8 mouse cellular contexts compared by ENCODE assay signal in genomic region chr14:87451645-87452443, GRCm38 (mm10). TPM values are rescaled to one million over a fixed set of nuclear protein-coding genes. Genes with fewer than 3 reads are reported as not detected.
A peak's percentile ranks its signal among the peaks of the same experiment; 100 is the strongest.
DNase-seq lines count a peak whose midpoint lies in the region; ATAC-seq and TF ChIP-seq lines count a peak whose summit lies in the region.

No protein-coding gene starts in this region.

- no peaks in the 10 kb centered on the region for H3K9me3 ChIP-seq in embryonic facial prominence, embryonic 14.5 days (ENCODE audit: control insufficient read depth, low read length)
- no peaks in the 10 kb centered on the region; the same call in 1 of the 2 replicates for H3K9me3 ChIP-seq in liver, embryonic 14.5 days (ENCODE audit: control insufficient read depth, low read length)
- H3K9me3 ChIP-seq in neural tube, embryonic 11.5 days (ENCODE audit: control insufficient read depth, low read length), result no peaks in the 10 kb centered on the region

- WGBS in embryonic facial prominence, embryonic 14.5 days, result 4% methylated on average over 7 of the region's 7 CpGs
- WGBS in liver, embryonic 14.5 days (ENCODE audit: insufficient replicate concordance), result 9% methylated on average over 7 of the region's 7 CpGs
- WGBS in neural tube, embryonic 11.5 days, result 16% methylated on average over 7 of the region's 7 CpGs

- no peak overlapping the region for H3K4me3 ChIP-seq in embryonic facial prominence, embryonic 14.5 days (ENCODE audit: low read depth, low read length)
- H3K4me3 ChIP-seq in liver, embryonic 14.5 days (ENCODE audit: insufficient read depth in 1 of 2, low read depth in 2 of 2, low read length in 2 of 2), result no peak overlapping the region
- no peak overlapping the region for H3K4me3 ChIP-seq in neural tube, embryonic 11.5 days (ENCODE audit: low read depth, low read length)

- no peak overlapping the region for H3K9ac ChIP-seq in embryonic facial prominence, embryonic 14.5 days (ENCODE audit: low read depth, low read length)
- no peak overlapping the region for H3K9ac ChIP-seq in liver, embryonic 14.5 days (replicated peaks)
- H3K9ac ChIP-seq in neural tube, embryonic 11.5 days (ENCODE audit: low read length), result no peak overlapping the region

- ATAC-seq in embryonic facial prominence, embryonic 14.5 days (ENCODE audit: low read depth), result peak; percentile 84
- ATAC-seq in liver, embryonic 14.5 days (ENCODE audit: insufficient read depth), result peak; percentile 43; the same call in 1 of the 2 replicates
- ATAC-seq in neural tube, embryonic 11.5 days (ENCODE audit: insufficient read depth, low FRiP score, low TSS enrichment), result peak; percentile 81

- no peaks in the 10 kb centered on the region for H3K4me1 ChIP-seq in embryonic facial prominence, embryonic 14.5 days (ENCODE audit: control insufficient read depth, insufficient read depth, low read length)
- peaks cover 0 to 2% of the 10 kb centered on the region in 2 experiments; a peak in 1 of 4 replicates for H3K4me1 ChIP-seq in liver, embryonic 14.5 days (replicated peaks; ENCODE audit: control insufficient read depth in 2 of 2, insufficient read depth in 2 of 2, low read length in 1 of 2)
- H3K4me1 ChIP-seq in neural tube, embryonic 11.5 days (ENCODE audit: control insufficient read depth, insufficient read depth, low read length), result no peaks in the 10 kb centered on the region

- no peaks in the 10 kb centered on the region for H3K27me3 ChIP-seq in embryonic facial prominence, embryonic 14.5 days (replicated peaks; ENCODE audit: control insufficient read depth, insufficient read depth, low read length)
- H3K27me3 ChIP-seq in liver, embryonic 14.5 days (ENCODE audit: control insufficient read depth, insufficient read depth, low read length), result no peaks in the 10 kb centered on the region
- H3K27me3 ChIP-seq in neural tube, embryonic 11.5 days (ENCODE audit: control insufficient read depth, insufficient read depth, low read length), result no peaks in the 10 kb centered on the region

- DNase-seq in ES-CJ7 (ENCODE audit: low read depth, low spot score), result peak; percentile 65
- peak; percentile 57 to 74 for DNase-seq in adrenal gland, postnatal 36 days
- DNase-seq in embryonic facial prominence, embryonic 14.5 days (ENCODE audit: low spot score), result peak; percentile 73
- peak; percentile 77 to 86 for DNase-seq in heart, postnatal 10 days
- peak; percentile 78 for DNase-seq in kidney, postnatal 14 days
- DNase-seq in liver, embryonic 14.5 days (ENCODE audit: low read depth in 3 of 3, low spot score in 3 of 3), result peak; percentile 39 to 57 (median 42)
- DNase-seq in neural tube, embryonic 11.5 days (ENCODE audit: low spot score), result peak; percentile 60
- DNase-seq in thymus, postnatal 0 days (ENCODE audit: low spot score), result peak; percentile 77

- no peak for TF ChIP-seq EP300 in liver, embryonic 14.5 days (IDR thresholded peaks at IDR 0.05; ENCODE audit: low read depth)

- peak overlapping the region; percentile 65 for H3K27ac ChIP-seq in embryonic facial prominence, embryonic 14.5 days (replicated peaks; ENCODE audit: low read depth, low read length)
- H3K27ac ChIP-seq in liver, embryonic 14.5 days, result no peak overlapping the region
- no peak overlapping the region for H3K27ac ChIP-seq in neural tube, embryonic 11.5 days (ENCODE audit: low read depth, low read length)

- H3K36me3 ChIP-seq in embryonic facial prominence, embryonic 14.5 days (ENCODE audit: control insufficient read depth, insufficient read depth, low read length), result no peaks in the 10 kb centered on the region
- H3K36me3 ChIP-seq in liver, embryonic 14.5 days (replicated peaks; ENCODE audit: control insufficient read depth, insufficient read depth, low read depth), result no peaks in the 10 kb centered on the region
- no peaks in the 10 kb centered on the region for H3K36me3 ChIP-seq in neural tube, embryonic 11.5 days (ENCODE audit: control insufficient read depth, insufficient read depth, low read length)

- TF ChIP-seq CTCF in liver, embryonic 14.5 days (IDR thresholded peaks at IDR 0.05; ENCODE audit: low read depth), result peak; percentile 81

- intact Hi-C loops in heart, postnatal 10 days (cut with DNase I), result loop anchor here (2.0 to 10.0 kb wide), 5 partner anchors 65 to 777 kb away; partner anchors contain the start of gene Diaph3

- H3K4me2 ChIP-seq in embryonic facial prominence, embryonic 14.5 days (ENCODE audit: low read depth, low read length), result no peak overlapping the region; the same call in 1 of the 2 replicates
- no peak overlapping the region for H3K4me2 ChIP-seq in liver, embryonic 14.5 days (ENCODE audit: low read depth)
- H3K4me2 ChIP-seq in neural tube, embryonic 11.5 days (ENCODE audit: low read depth), result no peak overlapping the region

RNA-seq across cellular contexts. Expression of gene Tdrd3, which starts 35.4 kb away (rescaled TPM):
- 10 to 100 TPM; 29.6 to 40.9 TPM for total RNA-seq in adrenal gland, postnatal 36 days (2021)
- 37.0 and 40.7 TPM in 2 replicates for polyA plus RNA-seq in embryonic facial prominence, embryonic 14.5 days (2014; fragmentation: Nextera tagmentation; extraction: Ambion mirVana)
- 10 to 100 TPM; 30.7 to 31.1 TPM for total RNA-seq in heart, postnatal 10 days (2021)
- polyA plus RNA-seq in liver, embryonic 14.5 days (2012; rRNA removed), result 2.9 and 5.1 TPM in 2 replicates
- polyA plus RNA-seq in liver, embryonic 14.5 days (2014; fragmentation: Nextera tagmentation; extraction: Ambion mirVana), result 6.9 and 7.9 TPM in 2 replicates
- polyA plus RNA-seq in neural tube, embryonic 11.5 days (2014; fragmentation: Nextera tagmentation; extraction: Ambion mirVana), result 42.2 and 45.1 TPM in 2 replicates
- polyA plus RNA-seq in thymus, postnatal 0 days (2015; fragmentation: Nextera tagmentation; extraction: Ambion mirVana), result 16.2 and 17.3 TPM in 2 replicates
